Mouse (Mus musculus): ENCODE data around the gene Wbp1l. TPM values are rescaled to one million over a fixed set of nuclear protein-coding genes. Genes with fewer than 3 reads are reported as not detected.

Wbp1l gene
- total RNA-seq, 2 experiments from 2014 or later: 37.8 to 37.9 TPM

DNA sequence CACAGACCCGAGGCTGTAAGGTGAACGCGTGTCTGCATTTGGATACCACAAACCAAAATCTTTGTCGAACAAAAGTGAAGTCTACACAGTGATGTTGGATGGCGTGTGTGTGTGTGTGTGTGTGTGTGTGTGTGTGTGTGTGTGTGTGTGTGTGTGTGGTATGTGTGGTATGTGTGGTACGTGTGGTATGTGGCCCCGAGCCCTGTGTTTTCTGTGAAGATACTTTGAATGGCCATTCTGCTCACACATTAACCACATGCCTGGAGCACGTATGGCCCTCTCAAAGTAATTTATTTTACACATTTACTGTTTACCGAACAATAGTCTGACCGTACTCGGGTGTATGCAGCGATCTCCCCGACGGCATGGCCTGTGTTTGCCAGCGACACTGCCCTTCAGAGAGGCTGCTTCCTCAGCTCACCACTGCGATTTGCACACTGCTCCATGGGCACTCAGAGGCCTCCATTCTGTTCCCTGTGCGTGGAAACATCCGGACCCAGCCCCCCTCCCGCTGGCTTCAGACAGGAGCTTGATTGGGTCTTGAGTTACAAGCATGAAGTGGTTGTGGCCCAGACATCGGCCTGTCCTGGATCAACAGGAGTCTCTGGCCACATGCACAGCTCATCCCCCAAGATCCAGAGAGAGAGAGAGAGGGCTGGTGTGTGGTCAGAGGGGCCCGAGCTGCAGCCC lies 57.4 kb downstream of the Wbp1l start:
- no peak for DNase-seq (ENCODE audit: extremely low spot score in 1 of 2, low spot score in 1 of 2)

DNA sequence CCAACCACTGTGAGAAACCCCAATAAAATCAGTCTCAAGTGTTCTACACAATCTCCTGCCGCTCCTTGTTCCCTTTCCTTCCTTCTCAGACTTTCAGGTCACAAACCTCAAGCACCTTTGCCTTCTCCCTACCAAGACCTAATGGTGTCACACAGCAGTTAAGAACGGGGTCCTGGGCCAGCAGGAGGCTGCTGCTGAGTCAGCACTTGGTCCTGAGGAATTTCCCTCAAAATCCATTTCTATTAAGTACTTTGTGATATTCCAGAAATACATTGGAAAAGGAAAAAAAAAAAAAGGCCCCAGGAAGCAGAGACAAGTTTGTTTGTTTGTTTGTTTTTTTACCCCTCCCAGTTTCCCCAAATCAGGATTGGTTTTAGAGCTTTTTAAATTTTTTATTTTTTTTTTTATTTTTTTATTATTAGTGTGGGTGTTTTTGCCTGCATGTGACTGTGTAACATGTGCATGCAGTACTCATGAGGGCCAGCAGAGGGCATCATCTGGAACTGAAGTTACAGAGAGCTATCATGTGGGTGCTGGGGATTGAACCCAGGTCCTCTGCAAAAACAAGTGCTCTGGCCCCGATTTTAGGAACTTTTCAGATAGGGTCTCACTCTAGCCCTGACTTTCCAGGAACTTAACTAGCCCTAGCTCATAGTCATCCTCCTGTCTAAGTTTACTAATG lies 58.6 kb downstream of the Wbp1l start:
- DNase-seq (ENCODE audit: extremely low spot score in 1 of 2, low spot score in 1 of 2): no peak

DNA sequence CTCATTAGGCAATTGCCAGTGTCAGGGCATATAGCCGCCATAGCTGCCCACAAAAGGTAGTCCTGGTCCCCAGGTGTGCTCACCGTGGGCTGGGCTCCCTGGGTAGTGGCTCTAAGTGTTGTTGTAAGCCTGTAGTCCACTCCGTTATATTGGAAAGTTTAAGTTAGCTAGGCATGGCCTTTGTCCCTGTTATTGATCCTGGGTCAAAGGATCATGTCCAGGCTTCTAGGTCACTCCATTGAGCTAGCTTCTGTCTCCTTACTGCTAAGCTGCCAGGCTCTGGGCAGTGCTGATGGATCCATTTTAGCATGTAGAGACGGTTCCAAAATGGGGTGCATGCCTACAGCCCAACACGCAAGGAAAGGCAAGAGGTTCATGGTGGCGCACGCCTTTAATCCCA lies 59.5 kb downstream of the Wbp1l start:
- DNase-seq (ENCODE audit: extremely low spot score in 1 of 2, low spot score in 1 of 2): no peak

DNA sequence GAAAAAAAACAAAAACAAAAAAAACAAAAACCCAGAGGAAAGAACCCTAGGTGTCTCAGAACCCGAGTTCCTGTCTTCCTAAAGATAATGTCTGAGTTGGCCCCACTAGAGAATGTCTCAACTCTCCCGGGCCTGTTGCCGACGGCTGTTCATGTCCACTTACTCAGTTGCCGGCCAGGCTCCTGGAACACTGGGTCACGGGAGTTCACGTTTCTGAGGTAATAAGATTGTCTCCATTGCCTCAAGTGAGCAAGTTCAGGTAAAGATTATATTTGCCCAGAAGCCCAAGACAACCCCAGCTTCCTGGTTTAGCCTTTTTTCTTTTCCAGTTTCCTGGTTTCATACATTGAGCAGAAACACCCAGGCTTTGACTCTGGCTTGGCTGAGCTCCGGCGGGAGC lies 60.0 kb downstream of the Wbp1l start:
- no peak for DNase-seq (ENCODE audit: extremely low spot score in 1 of 2, low spot score in 1 of 2)

DNA sequence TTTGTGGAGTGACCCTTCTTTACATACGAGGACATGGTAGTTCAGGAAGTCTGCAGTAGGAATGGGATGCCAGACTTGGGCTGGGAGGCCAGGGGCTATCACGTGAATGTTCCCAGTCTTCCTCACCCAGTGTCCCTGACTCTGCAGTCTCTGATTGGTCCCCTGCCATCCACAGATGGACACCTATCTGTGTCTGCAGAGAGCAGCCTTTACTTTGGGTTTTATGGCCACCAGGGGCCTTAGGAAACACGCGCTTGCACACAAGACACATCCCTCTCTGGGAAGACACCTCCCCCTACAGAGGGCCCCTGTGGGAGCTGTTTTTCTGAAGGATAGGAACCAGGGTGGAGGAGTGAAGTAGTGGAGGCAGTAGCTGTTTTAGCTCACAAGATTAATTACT lies 62.6 kb downstream of the Wbp1l start:
- DNase-seq (ENCODE audit: extremely low spot score in 1 of 2, low spot score in 1 of 2): no peak

DNA sequence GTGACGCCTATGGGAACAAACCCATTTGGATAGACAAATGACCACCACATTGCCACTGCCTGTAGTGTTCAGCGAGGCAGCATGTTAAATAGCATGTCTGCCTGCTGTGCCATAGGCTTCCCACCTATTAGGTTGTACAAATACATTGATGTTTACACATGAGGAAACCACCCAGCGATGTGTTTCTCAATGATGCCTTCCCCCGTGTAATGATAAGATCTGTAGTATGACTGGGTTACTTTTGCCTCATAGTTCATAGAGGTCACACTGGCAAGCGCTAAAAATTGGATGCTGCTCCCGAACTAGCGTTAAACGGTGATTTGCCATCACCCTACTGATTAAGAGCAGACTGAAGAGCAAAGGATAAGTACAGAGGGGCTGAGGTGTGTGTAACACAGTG lies 63.3 kb downstream of the Wbp1l start:
- DNase-seq (ENCODE audit: extremely low spot score in 1 of 2, low spot score in 1 of 2): no peak

DNA sequence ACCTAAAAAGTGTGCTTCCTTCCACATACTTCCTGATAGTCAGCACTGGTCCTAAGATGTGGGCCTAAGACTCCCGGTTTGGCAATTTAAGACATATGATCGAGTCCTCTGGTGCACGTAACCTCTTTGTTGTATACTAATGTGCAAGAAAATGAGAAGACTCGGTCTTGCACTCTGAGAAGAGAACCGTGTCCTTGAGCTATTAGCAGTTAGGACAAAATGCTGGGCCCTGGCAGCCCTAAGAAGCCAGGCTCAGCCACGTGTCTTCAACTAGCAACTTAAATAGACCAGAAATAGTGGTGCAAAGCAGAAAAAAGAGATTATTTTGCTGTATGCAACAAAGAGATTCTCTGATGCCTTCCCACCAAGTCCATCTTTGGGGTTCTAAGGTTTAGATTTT lies 63.9 kb downstream of the Wbp1l start:
- no peak for DNase-seq (ENCODE audit: extremely low spot score in 1 of 2, low spot score in 1 of 2)

DNA sequence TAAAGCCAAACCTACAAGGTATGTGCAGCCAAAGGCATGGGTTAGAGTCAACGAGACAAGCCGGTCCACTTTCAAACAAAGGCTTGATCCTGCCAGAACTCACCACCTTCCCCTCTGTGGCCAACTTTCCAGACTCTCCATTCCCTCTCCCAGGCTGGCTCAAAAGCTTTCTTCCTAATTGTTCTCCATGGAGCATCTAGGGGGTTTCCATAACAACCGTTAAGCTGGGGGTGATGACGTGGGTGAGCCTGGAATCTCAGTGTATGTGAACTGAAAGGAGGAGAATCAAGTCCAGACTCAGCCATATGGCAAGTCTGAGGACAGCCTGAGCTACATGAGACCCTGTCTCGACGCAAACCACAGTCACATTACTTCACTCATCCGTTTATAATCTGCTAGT lies 66.6 kb downstream of the Wbp1l start:
- no peak for DNase-seq (ENCODE audit: extremely low spot score in 1 of 2, low spot score in 1 of 2)

DNA sequence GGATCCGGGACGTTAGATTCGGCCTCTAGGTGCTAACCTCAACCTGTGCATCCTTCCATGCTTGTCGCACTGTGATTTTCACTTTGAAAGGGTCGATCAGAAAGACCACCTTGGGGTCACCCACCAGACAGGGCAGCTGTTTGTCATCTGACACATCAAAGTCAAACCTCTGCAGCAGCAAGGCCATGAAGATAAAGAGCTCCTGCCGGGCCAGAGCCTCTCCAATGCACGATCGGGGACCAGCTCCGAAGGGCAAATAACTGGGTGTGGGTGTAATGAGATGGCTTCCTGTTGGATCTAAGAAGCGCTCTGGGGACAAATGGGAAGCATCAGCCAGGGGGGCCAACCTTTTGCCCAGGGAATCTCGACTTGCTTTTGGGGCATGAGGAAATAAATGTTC lies 68.4 kb downstream of the Wbp1l start:
- DNase-seq (ENCODE audit: extremely low spot score in 1 of 2, low spot score in 1 of 2): no peak

DNA sequence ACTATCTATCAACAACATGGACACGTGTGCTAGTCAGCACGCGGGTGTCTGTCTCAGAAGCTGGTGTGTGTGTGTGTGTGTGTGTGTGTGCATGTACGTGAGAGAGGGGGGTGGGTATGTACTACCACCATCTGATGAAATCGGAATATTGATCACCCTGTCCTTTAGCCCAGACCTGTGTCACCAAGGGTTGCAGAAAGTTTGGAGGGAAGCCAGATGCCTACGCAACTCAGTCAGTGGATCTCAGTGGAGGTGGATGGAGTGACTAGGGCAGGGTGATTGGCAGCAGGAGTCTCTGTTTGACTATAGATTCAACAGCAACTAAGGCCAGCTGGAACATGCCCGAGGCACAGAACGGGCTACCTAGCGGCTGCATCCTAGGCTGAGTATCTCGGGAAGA lies 69.4 kb downstream of the Wbp1l start:
- no peak for DNase-seq (ENCODE audit: extremely low spot score in 1 of 2, low spot score in 1 of 2)

DNA sequence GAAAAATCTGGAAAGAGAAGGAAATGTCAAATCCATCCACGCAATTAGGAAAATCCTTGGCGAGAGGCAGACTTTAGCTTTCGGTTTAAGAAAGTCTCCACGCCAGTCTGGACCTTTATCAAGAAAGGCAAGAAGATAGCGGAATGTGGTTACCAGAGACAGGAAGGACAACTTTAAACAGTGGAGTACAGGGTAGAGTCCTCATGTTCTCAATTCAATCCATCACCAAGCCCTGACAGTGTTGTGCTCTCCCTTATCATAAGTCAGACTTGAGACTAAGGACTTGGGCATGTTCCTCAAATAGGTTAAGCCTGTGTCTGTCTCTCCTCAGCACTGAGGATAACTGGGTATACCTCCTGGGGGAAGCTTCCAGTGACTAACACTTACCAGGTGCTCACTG lies 70.9 kb downstream of the Wbp1l start:
- no peak for DNase-seq (ENCODE audit: extremely low spot score in 1 of 2, low spot score in 1 of 2)

DNA sequence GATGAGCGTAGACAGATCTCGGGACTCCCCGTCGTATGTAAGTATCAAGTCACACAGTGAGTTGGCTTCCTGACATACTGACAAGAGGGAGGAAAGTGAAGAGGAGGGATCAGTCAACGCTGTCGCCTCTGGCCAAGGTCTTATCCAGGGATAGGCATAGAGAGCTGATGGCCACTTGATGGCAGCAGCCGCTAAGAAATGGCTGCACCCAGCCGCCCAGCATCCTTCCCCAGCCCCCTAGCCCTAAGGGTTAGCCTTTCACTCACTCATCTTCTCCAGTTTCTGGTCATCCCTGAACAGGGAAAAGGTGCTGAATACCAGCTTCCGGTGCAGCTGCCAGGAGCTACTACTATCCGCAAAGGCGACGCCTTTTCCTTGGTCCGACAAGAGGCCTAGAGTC lies 71.8 kb downstream of the Wbp1l start:
- peak; percentile 35 to 68 for DNase-seq (ENCODE audit: extremely low spot score in 1 of 2, low spot score in 1 of 2)

DNA sequence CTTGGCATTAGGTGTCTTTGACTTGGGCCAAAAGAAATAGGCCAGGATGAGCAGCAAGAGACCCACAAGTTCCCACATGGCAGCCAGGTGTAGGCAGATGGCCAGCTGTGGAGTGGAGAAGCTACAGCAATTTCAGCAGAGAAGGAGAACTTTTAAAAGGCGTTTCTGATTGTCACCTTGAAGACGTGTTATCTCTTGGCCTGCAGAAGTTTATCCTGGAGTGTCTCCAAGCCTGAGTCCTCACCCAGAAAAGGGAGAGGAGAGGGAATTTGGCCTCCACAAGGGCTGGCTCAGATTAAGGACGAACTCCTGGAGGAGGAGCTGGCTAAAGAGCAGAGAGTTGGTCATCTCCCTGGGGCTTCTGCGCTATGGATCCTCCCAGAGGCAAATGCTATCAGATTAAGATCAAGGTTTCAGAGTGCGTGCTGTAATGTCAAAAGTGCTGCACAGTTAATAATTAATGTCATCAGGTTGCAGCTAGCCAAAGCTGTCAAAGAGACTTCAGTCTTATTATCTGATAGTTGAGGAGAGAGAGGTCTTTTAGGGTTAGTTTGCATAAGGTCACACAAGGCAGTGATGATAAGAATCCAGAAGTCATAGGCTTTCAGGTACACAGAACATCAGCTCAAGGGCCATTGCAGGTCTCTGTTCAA lies 74.0 kb downstream of the Wbp1l start, which contains the start of gene Cyp17a1:
Cyp17a1 (minus strand) TSS at position 407 of the 653 bp plus-strand sequence.
- no peak for DNase-seq (ENCODE audit: extremely low spot score in 1 of 2, low spot score in 1 of 2)

DNA sequence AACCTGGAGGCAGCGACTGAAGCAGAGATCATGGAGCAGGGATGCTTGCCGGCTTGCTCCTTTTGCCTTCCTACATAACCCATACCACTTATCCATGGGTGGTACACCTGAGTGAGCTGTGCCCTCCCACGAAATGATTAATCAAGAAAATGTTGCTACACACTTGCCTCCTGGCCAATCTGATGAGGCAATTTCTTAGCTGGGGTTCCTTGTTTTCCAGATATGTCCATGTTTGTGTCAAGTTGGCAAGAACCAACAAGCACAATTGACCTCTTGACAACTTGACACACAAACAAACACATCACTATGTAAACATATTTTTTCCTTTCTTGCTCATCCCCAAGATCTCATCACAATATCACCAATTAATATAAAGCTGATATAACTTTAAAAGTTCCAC lies 76.8 kb downstream of the Wbp1l start:
- no peak for DNase-seq (ENCODE audit: extremely low spot score in 1 of 2, low spot score in 1 of 2)

DNA sequence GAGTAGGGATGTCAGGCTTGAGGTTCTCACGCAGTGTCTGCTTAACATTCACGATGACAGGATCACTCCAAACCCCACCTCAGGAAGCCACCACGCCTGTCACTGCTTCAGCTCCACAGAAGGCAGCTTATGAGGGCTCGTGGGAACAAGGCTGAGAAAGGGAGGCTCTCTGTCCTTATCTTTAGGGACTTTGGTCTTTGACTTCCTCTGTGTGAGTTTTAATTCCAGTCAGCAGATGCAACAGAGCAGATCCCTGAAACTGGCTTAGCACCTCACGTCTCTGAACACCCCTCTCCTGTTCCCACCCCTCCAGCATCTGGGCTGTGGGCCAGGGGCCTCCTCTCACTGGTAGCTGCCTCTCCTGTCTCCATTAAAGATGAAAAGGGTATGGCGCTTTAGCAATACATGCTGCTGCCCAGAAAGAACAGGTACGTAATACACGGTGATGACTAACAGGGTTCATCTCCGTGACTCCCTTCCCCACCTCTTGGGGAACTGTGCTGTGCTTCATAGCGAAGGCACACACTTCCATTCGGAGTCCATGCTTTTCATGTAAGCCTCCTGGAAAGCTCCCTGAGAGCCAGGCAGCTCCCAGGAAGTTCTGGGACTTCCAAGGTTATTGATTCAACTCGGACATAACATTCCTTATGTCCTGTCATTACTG lies 81.0 kb downstream of the Wbp1l start:
- DNase-seq (ENCODE audit: extremely low spot score in 1 of 2, low spot score in 1 of 2): no peak

DNA sequence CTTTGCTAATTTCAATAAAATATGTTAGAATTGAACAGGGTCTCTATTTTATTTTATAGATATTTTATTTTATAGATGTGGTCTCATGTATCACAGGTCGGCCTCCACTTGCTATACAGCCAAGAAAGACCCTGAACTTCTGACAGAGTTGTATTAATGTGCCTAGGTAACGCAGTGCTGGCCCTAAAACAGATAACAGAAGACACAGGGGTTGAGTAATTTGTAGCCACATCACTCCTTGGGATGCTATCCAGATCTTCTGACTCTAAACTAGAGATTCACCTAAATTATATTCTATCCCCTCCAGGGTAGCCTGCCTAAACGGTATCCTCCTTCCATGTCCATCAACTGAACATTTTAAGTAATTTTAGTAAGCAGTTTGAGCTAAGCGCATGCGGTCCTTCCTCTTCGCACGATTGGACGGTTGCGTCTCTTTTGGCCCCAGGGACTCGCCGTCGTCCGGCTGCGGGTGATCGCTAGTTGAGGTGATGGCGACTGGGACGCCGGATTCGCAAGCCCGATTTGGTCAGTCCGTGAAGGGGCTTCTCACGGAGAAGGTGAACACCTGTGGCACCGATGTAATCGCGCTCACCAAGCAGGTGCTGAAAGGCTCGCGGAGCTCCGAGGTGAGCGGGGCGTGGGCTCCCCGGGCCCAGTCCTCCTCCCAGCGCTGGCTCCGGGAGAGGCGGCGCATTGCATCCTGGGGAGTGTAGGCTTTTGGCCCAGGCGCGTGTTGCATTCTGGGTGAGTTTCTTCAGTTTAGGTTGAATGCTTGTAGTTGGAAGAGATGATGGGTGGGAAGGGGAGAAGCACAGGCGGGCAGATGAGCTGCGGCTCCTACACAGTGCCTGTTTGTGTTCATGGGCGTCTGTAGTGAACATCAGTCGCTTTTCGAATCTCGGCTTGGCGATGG lies 90.8 kb downstream of the Wbp1l start, which contains the start of gene Borcs7:
Borcs7 (plus strand) TSS at position 447 of the 913 bp plus-strand sequence.
- peak; percentile 82 to 90 for DNase-seq (ENCODE audit: extremely low spot score in 1 of 2, low spot score in 1 of 2)

DNA sequence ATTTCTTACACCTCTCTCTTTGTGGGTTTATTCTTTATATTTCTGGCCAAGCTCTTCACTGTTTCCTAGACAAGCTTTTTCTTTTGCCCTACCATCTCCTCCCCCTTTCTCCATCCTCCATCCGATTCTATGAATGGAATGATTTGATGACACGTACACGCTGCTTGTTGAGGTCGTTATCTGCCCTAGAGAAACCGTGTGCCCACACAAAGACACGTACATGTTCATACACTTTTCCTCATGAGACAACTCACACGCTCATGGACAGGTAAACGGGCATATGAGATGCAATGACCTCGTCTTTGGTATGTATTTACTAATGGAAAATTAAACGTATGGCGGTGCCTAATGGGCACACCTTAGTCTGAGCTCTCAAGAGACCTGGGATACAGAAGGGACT lies 91.5 kb downstream of the Wbp1l start:
- DNase-seq (ENCODE audit: extremely low spot score in 1 of 2, low spot score in 1 of 2): no peak

DNA sequence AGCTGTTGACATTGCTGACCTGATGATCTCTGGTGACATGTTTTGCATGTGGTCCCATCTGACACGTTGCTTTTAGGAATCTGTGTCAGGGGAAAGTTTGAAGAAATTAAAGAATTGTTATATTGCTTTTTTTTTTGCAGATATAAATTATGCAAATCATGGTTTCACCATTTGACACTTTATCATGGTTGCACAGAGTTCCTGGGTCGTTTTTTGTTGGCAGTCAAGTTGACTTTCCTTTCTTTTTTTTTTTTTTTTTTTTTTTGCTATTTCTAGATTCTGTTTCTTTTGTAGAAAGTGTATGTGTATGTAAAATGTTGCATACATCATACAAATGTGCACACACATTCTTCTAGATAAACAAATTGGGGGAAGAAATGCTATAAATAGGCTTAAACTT lies 92.2 kb downstream of the Wbp1l start:
- DNase-seq (ENCODE audit: extremely low spot score in 1 of 2, low spot score in 1 of 2): no peak

DNA sequence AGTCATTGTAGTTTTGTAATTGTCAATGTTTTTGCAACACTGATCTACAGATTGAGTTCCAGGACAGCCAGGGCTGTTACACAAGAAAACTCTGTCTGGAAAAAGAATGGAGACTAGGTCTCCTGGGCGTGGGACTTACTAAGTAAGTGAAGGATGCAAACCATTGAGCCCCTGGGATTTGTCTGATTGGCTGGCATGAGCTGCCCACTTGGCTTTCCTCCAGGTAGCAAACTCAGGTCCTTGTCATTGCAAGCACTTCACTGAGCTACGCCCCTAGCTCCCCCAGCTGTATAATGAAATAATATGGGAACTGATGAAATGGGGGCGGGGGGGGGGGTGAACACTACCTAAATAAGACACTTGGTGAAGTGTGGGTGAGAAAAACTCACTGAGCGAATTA lies 94.3 kb downstream of the Wbp1l start:
- DNase-seq (ENCODE audit: extremely low spot score in 1 of 2, low spot score in 1 of 2): no peak

DNA sequence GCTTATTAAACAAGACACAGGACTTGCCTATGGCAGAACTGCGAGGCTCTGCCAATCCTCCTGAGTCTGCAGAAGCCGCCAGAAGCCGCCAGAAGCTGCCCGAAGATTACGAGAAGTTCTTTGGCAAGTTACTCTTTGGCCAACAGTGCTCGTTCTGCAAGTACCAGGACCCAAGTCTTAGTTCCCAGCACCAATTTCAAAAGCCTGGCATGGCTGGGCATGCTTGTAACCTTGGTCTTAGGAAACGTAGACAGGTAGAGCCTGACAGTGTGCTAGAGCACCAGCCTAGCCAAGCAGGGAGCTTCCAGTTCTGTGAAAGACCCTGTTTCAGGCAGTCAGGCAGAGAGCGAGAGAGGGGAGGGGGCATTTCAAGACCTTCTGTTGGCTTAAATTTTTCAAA lies 97.6 kb downstream of the Wbp1l start:
- DNase-seq (ENCODE audit: extremely low spot score in 1 of 2, low spot score in 1 of 2): no peak
